8 mouse cellular contexts compared by ENCODE assay signal in genomic region chr9:61946623-61947401, GRCm38 (mm10). TPM values are rescaled to one million over a fixed set of nuclear protein-coding genes. Genes with fewer than 3 reads are reported as not detected.
A peak's percentile ranks its signal among the peaks of the same experiment; 100 is the strongest.
DNase-seq lines count a peak whose midpoint lies in the region; ATAC-seq and TF ChIP-seq lines count a peak whose summit lies in the region.

Kif23 (minus strand) TSS chr9:61946774.

- H3K27me3 ChIP-seq in heart, embryonic 10.5 days (ENCODE audit: insufficient read depth, poor library complexity, severe bottlenecking), result no peaks in the 10 kb centered on the region
- H3K27me3 ChIP-seq in kidney, embryonic 15.5 days, result no peaks in the 10 kb centered on the region

- WGBS in heart, embryonic 10.5 days, result 1% methylated on average over 44 of the region's 44 CpGs
- WGBS in kidney, embryonic 15.5 days, result under 1% methylated on average over 44 of the region's 44 CpGs

- H3K9me3 ChIP-seq in heart, embryonic 10.5 days, result no peaks in the 10 kb centered on the region
- no peaks in the 10 kb centered on the region for H3K9me3 ChIP-seq in kidney, embryonic 15.5 days (replicated peaks)

- peak within 1 kb of the TSS; percentile 95 for H3K4me2 ChIP-seq in kidney, embryonic 15.5 days

- H3K36me3 ChIP-seq in heart, embryonic 10.5 days, result peaks cover 19% of the 10 kb centered on the region
- H3K36me3 ChIP-seq in kidney, embryonic 15.5 days, result peaks cover 21% of the 10 kb centered on the region

- TF ChIP-seq POLR2A in bone marrow macrophage, adult 2 months (IDR thresholded peaks at IDR 0.05; ENCODE audit: borderline replicate concordance, low read depth, low read length), result no peak
- TF ChIP-seq POLR2A in embryonic fibroblast, embryonic 13.5 days (IDR thresholded peaks at IDR 0.05; ENCODE audit: low read depth, low read length), result peak; percentile 70

- H3K4me3 ChIP-seq in bone marrow macrophage, adult 2 months (ENCODE audit: insufficient read depth, low read length), result peak within 1 kb of the TSS; percentile 76
- peak within 1 kb of the TSS; percentile 81 for H3K4me3 ChIP-seq in embryonic fibroblast, embryonic 13.5 days (ENCODE audit: insufficient read depth, low read length)
- peak within 1 kb of the TSS; percentile 97 for H3K4me3 ChIP-seq in heart, embryonic 10.5 days
- peak within 1 kb of the TSS; percentile 80 for H3K4me3 ChIP-seq in kidney, embryonic 15.5 days (replicated peaks)

- peaks cover 21% of the 10 kb centered on the region for H3K4me1 ChIP-seq in bone marrow macrophage, adult 2 months (ENCODE audit: control insufficient read depth, insufficient read depth, low read length)
- H3K4me1 ChIP-seq in embryonic fibroblast, embryonic 13.5 days (ENCODE audit: control insufficient read depth, insufficient read depth, low read length), result no peaks in the 10 kb centered on the region
- H3K4me1 ChIP-seq in heart, embryonic 10.5 days, result peaks cover 23% of the 10 kb centered on the region
- peaks cover 19% of the 10 kb centered on the region for H3K4me1 ChIP-seq in kidney, embryonic 15.5 days

- peak; percentile 96 for ATAC-seq in kidney, embryonic 15.5 days (replicated peaks; ENCODE audit: low FRiP score)
- ATAC-seq in monocyte, adult 5-6 weeks (replicated peaks; ENCODE audit: insufficient number of reproducible peaks, low FRiP score, low TSS enrichment, poor library complexity, severe bottlenecking), result peak; percentile 83

- peak within 1 kb of the TSS; percentile 72 for H3K9ac ChIP-seq in kidney, embryonic 15.5 days

- peak within 1 kb of the TSS; percentile 53 for H3K27ac ChIP-seq in bone marrow macrophage, adult 2 months (ENCODE audit: insufficient read depth, low read depth, low read length)
- H3K27ac ChIP-seq in embryonic fibroblast, embryonic 13.5 days (ENCODE audit: insufficient read depth, low read length), result peak within 1 kb of the TSS; percentile 58
- H3K27ac ChIP-seq in heart, embryonic 10.5 days, result peak within 1 kb of the TSS; percentile 94
- peak within 1 kb of the TSS; percentile 88 for H3K27ac ChIP-seq in kidney, embryonic 15.5 days

- no peak for TF ChIP-seq CTCF in bone marrow macrophage, adult 2 months (IDR thresholded peaks at IDR 0.05; ENCODE audit: low read depth, low read length)
- TF ChIP-seq CTCF in embryonic fibroblast, embryonic 13.5 days (IDR thresholded peaks at IDR 0.05; ENCODE audit: borderline replicate concordance, insufficient read depth, low read length), result no peak

- DNase-seq in A20 (ENCODE audit: low read depth, low spot score) (peak; percentile 99), liver (peak; percentile 98)
- peak; percentile 98 for DNase-seq in heart, embryonic 10.5 days (ENCODE audit: low spot score)
- DNase-seq in spleen, postnatal 4 days (ENCODE audit: low spot score in 2 of 2), result peak; percentile 99 to 100

RNA-seq across cellular contexts. Expression of gene Kif23, which starts in this region (rescaled TPM):
- 90.1 and 111 TPM in 2 replicates for polyA plus RNA-seq in bone marrow macrophage, adult 2 months (2012; ENCODE audit: insufficient read depth, insufficient read length, missing spikeins)
- polyA plus RNA-seq in embryonic fibroblast, embryonic 13.5 days (2011; ENCODE audit: insufficient read length, low read depth, missing spikeins), result 54.7 and 91.4 TPM in 2 replicates
- 105 and 112 TPM in 2 replicates for polyA plus RNA-seq in heart, embryonic 10.5 days (2016; fragmentation: Nextera tagmentation; extraction: Ambion mirVana)
- 123 and 127 TPM in 2 replicates for polyA plus RNA-seq in kidney, embryonic 15.5 days (2015; fragmentation: Nextera tagmentation; extraction: Ambion mirVana)
- 28.8 to 78.3 TPM (median 41.1 TPM) in 3 replicates for total RNA-seq in monocyte, adult 5-6 weeks (2017)

Comparison
In these comparisons a context has a peak if more than half of its experiments do, and no peak if none do; other contexts are left out.
1. Peak in every context shown above with its lines: DNase-seq, ATAC-seq, H3K4me3 ChIP-seq and H3K27ac ChIP-seq.